Mouse (Mus musculus) liver, embryonic 15.5 days (tissue): ENCODE measurements around the gene Acy3. TPM values are rescaled to one million over a fixed set of nuclear protein-coding genes. Genes with fewer than 3 reads are reported as not detected.
"Not testable (repeated sequence)": the region's sequence is repeated elsewhere in the genome, so short reads cannot be mapped to it uniquely, and the experiment has no call there.

Experiments
- ATAC-seq: fragments of 200-750 bp; cut with Nextera tagmentation; 2 replicates; pipeline ENCODE4 v1.8.0; 2017; ENCODE audit warnings: moderate number of reproducible peaks, mild to moderate bottlenecking, moderate library complexity; ENCODE audit not compliant: insufficient read depth
- H3K27ac ChIP-seq: fragments of 300-500 bp; sonication (generic); replicated peaks from 2 replicates; pipeline ENCODE4 v1.5.1; 2015; ENCODE audit warnings: mild to moderate bottlenecking, inconsistent platforms
- H3K27me3 ChIP-seq: fragments of 300-500 bp; sonication (generic); 2 replicates; pipeline ENCODE4 v1.6.1; 2015; ENCODE audit warnings: mild to moderate bottlenecking, inconsistent platforms
- H3K36me3 ChIP-seq: fragments of 300-500 bp; sonication (generic); replicated peaks from 2 replicates; pipeline ENCODE4 v1.6.1; 2015; ENCODE audit warnings: moderate library complexity, mild to moderate bottlenecking, inconsistent platforms
- H3K4me1 ChIP-seq: fragments of 300-500 bp; sonication (generic); replicated peaks from 2 replicates; pipeline ENCODE4 v1.6.1; 2015; ENCODE audit warnings: inconsistent platforms
- H3K4me2 ChIP-seq: fragments of 300-500 bp; sonication (generic); 2 replicates; pipeline ENCODE4 v1.6.1; 2015; ENCODE audit warnings: moderate library complexity, mild to moderate bottlenecking, inconsistent platforms
- H3K4me3 ChIP-seq: fragments of 300-500 bp; sonication (generic); replicated peaks from 2 replicates; pipeline ENCODE4 v1.5.1; 2015; ENCODE audit warnings: mild to moderate bottlenecking, inconsistent platforms
- H3K9ac ChIP-seq: fragments of 300-500 bp; sonication (generic); 2 replicates; pipeline ENCODE4 v1.6.1; 2015; ENCODE audit warnings: moderate library complexity, mild to moderate bottlenecking, inconsistent platforms
- H3K9me3 ChIP-seq: fragments of 300-500 bp; sonication (generic); replicated peaks from 2 replicates; pipeline ENCODE4 v1.6.1; 2016; ENCODE audit warnings: inconsistent platforms
- WGBS: fragments of 180-500 bp; shearing (Covaris S2); methylation state at CpG from one replicate; pipeline ENCODE4 v1.1.7; 2015; ENCODE audit warnings: mixed read lengths; ENCODE audit not compliant: insufficient replicate concordance; 5-methylcytosine and 5-hydroxymethylcytosine counted together
- polyA plus RNA-seq: library from polyadenylated mRNA; unstranded; fragments of >200 nt; fragmentation: Nextera tagmentation; extraction: Ambion mirVana; gene quantifications from 2 replicates; pipeline ENCODE4 v1.2.1, GENCODE M21; 2015

Acy3 gene
- polyA plus RNA-seq, 1 experiment from 2014 or later, result 10.8 TPM

DNA sequence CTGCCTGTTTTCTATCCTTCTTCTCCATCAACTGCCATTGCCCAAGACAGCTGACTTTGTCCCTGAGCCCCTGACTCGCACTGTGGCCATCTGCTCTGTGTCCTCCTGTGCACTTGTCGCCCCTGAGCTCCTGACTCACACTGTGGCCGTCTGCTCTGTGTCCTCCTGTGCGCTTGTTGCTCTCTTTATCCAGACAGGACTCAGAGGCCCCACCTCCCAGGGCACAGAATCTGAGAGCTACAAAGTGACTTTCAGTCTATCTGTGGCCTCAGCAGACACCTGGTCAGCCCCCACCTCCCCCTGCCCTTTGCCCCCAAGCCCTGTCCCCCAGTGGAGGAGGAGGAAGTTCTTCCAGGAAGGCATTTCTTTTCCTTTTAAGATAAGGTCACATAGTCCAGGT lies 30.6 kb upstream of the Acy3 start:
- H3K4me1 ChIP-seq, result 0 out of 2 replicates have a peak, but pooled peaks cover 2% of the 10 kb centered on the region
- no peak overlapping the region for H3K4me3 ChIP-seq
- peaks cover 10% of the 10 kb centered on the region; the same call in 1 of the 2 replicates for H3K27me3 ChIP-seq
- no peak for ATAC-seq
- no peaks in the 10 kb centered on the region for H3K36me3 ChIP-seq
- H3K27ac ChIP-seq, result no peak overlapping the region
- no peak overlapping the region for H3K9ac ChIP-seq
- WGBS, result 30% methylated on average over 4 of the region's 4 CpGs
- no peak overlapping the region for H3K4me2 ChIP-seq
- H3K9me3 ChIP-seq, result no peaks in the 10 kb centered on the region

- 58% methylated on average over 5 of the region's 5 CpGs for WGBS
Observed at GRCm38 (mm10) chr19:3957296-3958036, 28.9 kb upstream of the Acy3 start.

DNA sequence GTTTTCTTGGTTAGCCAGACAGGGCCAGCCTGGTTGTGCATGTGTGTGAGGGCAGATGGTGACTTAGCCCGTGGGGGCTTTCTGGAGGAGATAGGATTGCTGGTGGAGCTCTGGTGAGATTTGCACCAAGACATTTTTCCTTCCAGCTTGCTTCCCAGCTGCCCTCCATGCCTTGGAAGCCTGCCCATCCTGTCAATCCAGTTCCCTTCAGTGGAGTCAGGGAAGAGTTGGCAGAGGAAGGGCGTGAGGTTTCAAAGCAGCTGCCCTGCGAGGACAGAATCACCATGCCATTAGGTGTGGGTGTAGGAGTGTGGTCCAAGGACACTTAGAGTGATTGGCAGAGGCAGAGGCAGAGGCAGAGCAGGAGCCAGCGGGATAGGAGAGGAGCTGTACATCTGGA lies 27.9 kb upstream of the Acy3 start, which contains the start of gene Aldh3b3:
TSS of gene Aldh3b3 (plus strand) at position 176 of the 400 bp plus-strand sequence.
- Histone ChIP-seq H3K36me3 (no peaks in the 10 kb centered on the region), H3K4me2 (no peak within 1 kb of the TSS), H3K27me3 (peaks cover 10% of the 10 kb centered on the region; the same call in 1 of the 2 replicates), H3K4me3 (no peak within 1 kb of the TSS), H3K9me3 (no peaks in the 10 kb centered on the region), H3K9ac (no peak within 1 kb of the TSS), H3K27ac (no peak within 1 kb of the TSS), H3K4me1 (no peaks in the 10 kb centered on the region)
- 53% methylated on average over 4 of the region's 4 CpGs for WGBS
- ATAC-seq, result no peak

More at GRCm38 (mm10) chr19:3957296-3958036, 28.9 kb upstream of the Acy3 start:
- not testable (repeated sequence) for H3K27me3 ChIP-seq, H3K9me3 ChIP-seq, H3K9ac ChIP-seq, H3K4me2 ChIP-seq, H3K4me1 ChIP-seq, H3K4me3 ChIP-seq, ATAC-seq, H3K36me3 ChIP-seq, H3K27ac ChIP-seq

- no peak overlapping the region for H3K4me3 ChIP-seq
- H3K36me3 ChIP-seq, result no peaks in the 10 kb centered on the region
- ATAC-seq, result no peak
- H3K9me3 ChIP-seq, result no peaks in the 10 kb centered on the region
- no peak overlapping the region for H3K4me2 ChIP-seq
- no peak overlapping the region for H3K9ac ChIP-seq
- peaks cover 10% of the 10 kb centered on the region; the same call in 1 of the 2 replicates for H3K27me3 ChIP-seq
- no peaks in the 10 kb centered on the region for H3K4me1 ChIP-seq
- H3K27ac ChIP-seq, result no peak overlapping the region
Observed at GRCm38 (mm10) chr19:3959030-3959429, 27.3 kb upstream of the Acy3 start.

DNA sequence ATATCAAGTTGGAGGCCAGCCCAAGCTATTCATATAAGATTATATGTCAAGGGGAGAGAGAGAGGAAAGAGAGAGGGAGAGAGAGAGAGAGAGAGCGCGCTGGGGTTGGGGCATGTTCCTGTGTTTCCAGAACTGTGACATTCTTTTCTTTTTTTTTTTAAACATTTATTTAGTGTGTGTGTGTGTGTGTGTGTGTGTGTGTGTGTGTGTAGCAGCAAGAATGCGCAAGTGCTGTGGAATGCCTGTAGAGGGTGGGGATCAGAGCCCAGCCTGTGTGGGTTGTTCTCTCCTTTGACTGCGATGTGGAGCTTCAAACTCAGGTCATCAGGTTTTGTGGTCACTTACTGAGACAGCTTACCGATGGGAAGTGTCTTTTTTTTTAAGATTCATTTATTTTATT lies 26.2 kb upstream of the Acy3 start:
- 82% methylated on average over 5 of the region's 5 CpGs for WGBS
- no peak overlapping the region for H3K4me2 ChIP-seq
- no peak for ATAC-seq

GRCm38 (mm10) chr19:3961805-3962204 lies 24.6 kb upstream of the Acy3 start:
- not testable (repeated sequence) for H3K4me1 ChIP-seq, H3K27ac ChIP-seq, H3K36me3 ChIP-seq, H3K27me3 ChIP-seq, ATAC-seq, H3K9ac ChIP-seq, H3K9me3 ChIP-seq, H3K4me3 ChIP-seq, H3K4me2 ChIP-seq
- WGBS, result 77% methylated on average over 6 of the region's 6 CpGs

More for the DNA sequence above, 26.2 kb upstream of the Acy3 start:
- H3K9me3 ChIP-seq, result no peaks in the 10 kb centered on the region
- no peaks in the 10 kb centered on the region for H3K36me3 ChIP-seq
- H3K27ac ChIP-seq, result no peak overlapping the region
- peaks cover 10% of the 10 kb centered on the region; the same call in 1 of the 2 replicates for H3K27me3 ChIP-seq
- H3K4me1 ChIP-seq, result no peaks in the 10 kb centered on the region
- no peak overlapping the region for H3K4me3 ChIP-seq
- H3K9ac ChIP-seq, result no peak overlapping the region

GRCm38 (mm10) chr19:3962469-3962868 lies 23.9 kb upstream of the Acy3 start:
- H3K27me3 ChIP-seq, result no peaks in the 10 kb centered on the region
- ATAC-seq, result no peak
- no peak overlapping the region for H3K9ac ChIP-seq
- H3K4me3 ChIP-seq, result no peak overlapping the region
- WGBS, result 6% methylated on average over 2 of the region's 2 CpGs
- no peaks in the 10 kb centered on the region for H3K36me3 ChIP-seq
- H3K4me1 ChIP-seq, result 0 out of 2 replicates have a peak, but pooled peaks cover 6% of the 10 kb centered on the region
- H3K9me3 ChIP-seq, result no peaks in the 10 kb centered on the region
- no peak overlapping the region for H3K27ac ChIP-seq
- H3K4me2 ChIP-seq, result no peak overlapping the region

GRCm38 (mm10) chr19:3964030-3964429 lies 22.3 kb upstream of the Acy3 start:
- Histone ChIP-seq H3K9me3 (no peaks in the 10 kb centered on the region), H3K4me2 (no peak overlapping the region), H3K4me3 (no peak overlapping the region), H3K36me3 (no peaks in the 10 kb centered on the region), H3K27me3 (no peaks in the 10 kb centered on the region), H3K9ac (no peak overlapping the region), H3K27ac (no peak overlapping the region), H3K4me1 (0 out of 2 replicates have a peak, but pooled peaks cover 7% of the 10 kb centered on the region)
- ATAC-seq, result no peak
- WGBS, result 54% methylated on average over 4 of the region's 4 CpGs

- H3K9me3 ChIP-seq, result no peaks in the 10 kb centered on the region
- no peak for ATAC-seq
- peaks cover 9% of the 10 kb centered on the region for H3K4me1 ChIP-seq
- no peak overlapping the region for H3K4me3 ChIP-seq
- H3K9ac ChIP-seq, result no peak overlapping the region
- no peaks in the 10 kb centered on the region for H3K27me3 ChIP-seq
- no peak overlapping the region for H3K4me2 ChIP-seq
- WGBS, result 58% methylated on average over 11 of the region's 11 CpGs
- no peaks in the 10 kb centered on the region for H3K36me3 ChIP-seq
- no peak overlapping the region for H3K27ac ChIP-seq
Observed at GRCm38 (mm10) chr19:3966330-3967075, 19.9 kb upstream of the Acy3 start.

- no peak for ATAC-seq
- Histone ChIP-seq H3K27ac (no peak overlapping the region), H3K9me3 (no peaks in the 10 kb centered on the region), H3K4me2 (no peak overlapping the region), H3K27me3 (no peaks in the 10 kb centered on the region), H3K36me3 (no peaks in the 10 kb centered on the region), H3K9ac (no peak overlapping the region), H3K4me3 (no peak overlapping the region), H3K4me1 (peaks cover 16% of the 10 kb centered on the region)
- 32% methylated on average over 3 of the region's 3 CpGs for WGBS
Observed at GRCm38 (mm10) chr19:3967258-3967657, 19.1 kb upstream of the Acy3 start.

DNA sequence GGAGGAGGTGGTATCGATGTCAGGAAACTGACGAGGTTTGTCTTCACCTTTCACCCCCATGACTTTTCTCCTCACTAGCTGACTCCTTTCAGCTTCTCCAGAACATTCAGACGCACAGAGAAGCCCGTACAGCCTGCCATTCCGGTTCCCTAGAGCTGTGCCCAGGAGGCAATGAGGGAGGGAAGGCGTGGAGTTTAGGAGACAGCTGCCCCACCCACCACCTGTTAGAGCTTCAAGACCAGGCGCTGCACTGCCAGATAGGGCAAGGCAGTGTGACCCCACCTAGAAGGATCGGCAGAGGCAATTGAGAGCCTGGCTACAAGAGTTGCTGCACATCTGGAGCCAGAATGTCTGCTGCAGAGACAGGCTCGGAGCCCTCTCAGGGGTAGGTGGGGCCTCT lies 14.1 kb upstream of the Acy3 start, which contains the start of gene Aldh3b2:
TSS of gene Aldh3b2 (plus strand) at position 100 of the 400 bp plus-strand sequence.
- peak; percentile 77 for ATAC-seq
- Histone ChIP-seq H3K4me3 (no peak within 1 kb of the TSS), H3K9me3 (no peaks in the 10 kb centered on the region), H3K4me2 (peak within 1 kb of the TSS; percentile 37; the same call in 1 of the 2 replicates), H3K36me3 (no peaks in the 10 kb centered on the region), H3K27ac (0 out of 2 replicates have a peak within 1 kb of the TSS, but pooled peaks have one; percentile 9), H3K4me1 (peaks cover 20% of the 10 kb centered on the region), H3K27me3 (no peaks in the 10 kb centered on the region), H3K9ac (no peak within 1 kb of the TSS)
- WGBS, result 30% methylated on average over 9 of the region's 9 CpGs
